Mouse (Mus musculus) liver, postnatal 0 days (tissue): ENCODE measurements around the gene Ass1. TPM values are rescaled to one million over a fixed set of nuclear protein-coding genes. Genes with fewer than 3 reads are reported as not detected.

Experiments
- ATAC-seq: fragments of 200-750 bp; cut with Nextera tagmentation; 2 replicates; pipeline ENCODE4 v1.8.0; 2017; ENCODE audit warnings: mild to moderate bottlenecking, moderate library complexity
- DNase-seq: peaks from one replicate; pipeline ENCODE4 v3.0.0-alpha.2; 2016
- H3K27ac ChIP-seq: fragments of 300-500 bp; sonication (generic); 2 replicates; pipeline ENCODE4 v1.5.1; 2014; ENCODE audit warnings: antibody characterized with exemption, moderate library complexity, mild to moderate bottlenecking, low read depth
- H3K27me3 ChIP-seq: fragments of 300-500 bp; sonication (generic); 2 replicates; pipeline ENCODE4 v1.6.1; 2014; ENCODE audit warnings: low read length, control low read depth, mixed read lengths; ENCODE audit not compliant: insufficient read depth
- H3K36me3 ChIP-seq: fragments of 300-500 bp; sonication (generic); replicated peaks from 2 replicates; pipeline ENCODE4 v1.6.1; 2014; ENCODE audit warnings: mild to moderate bottlenecking, control low read depth, low read length, moderate library complexity, mixed read lengths; ENCODE audit not compliant: insufficient read depth
- H3K4me1 ChIP-seq: fragments of 300-500 bp; sonication (generic); 2 replicates; pipeline ENCODE4 v1.6.1; 2014; ENCODE audit warnings: antibody characterized with exemption, mild to moderate bottlenecking, control low read depth; ENCODE audit not compliant: insufficient read depth
- H3K4me2 ChIP-seq: fragments of 300-500 bp; sonication (generic); 2 replicates; pipeline ENCODE4 v1.6.1; 2014; ENCODE audit warnings: low read depth, mild to moderate bottlenecking, low read length, moderate library complexity, mixed read lengths
- H3K4me3 ChIP-seq: fragments of 300-500 bp; sonication (generic); 2 replicates; pipeline ENCODE4 v1.5.1; 2014; ENCODE audit warnings: low read depth, low read length
- H3K9ac ChIP-seq: fragments of 300-500 bp; sonication (generic); replicated peaks from 2 replicates; pipeline ENCODE4 v1.6.1; 2014; ENCODE audit warnings: mild to moderate bottlenecking, moderate library complexity
- H3K9me3 ChIP-seq: fragments of 300-500 bp; sonication (generic); 2 replicates; pipeline ENCODE4 v1.6.1; 2016; ENCODE audit warnings: mild to moderate bottlenecking, control low read depth, low read length, mixed read lengths
- CTCF ChIP-seq: sonication (generic); IDR thresholded peaks from 2 replicates; pipeline ENCODE4 v1.5.1; 2016; ENCODE audit warnings: antibody characterized with exemption, low read depth
- EP300 ChIP-seq: IDR thresholded peaks from 2 replicates; pipeline ENCODE4 v1.6.1; 2016; ENCODE audit warnings: antibody characterized with exemption, low read depth, mild to moderate bottlenecking
- WGBS: fragments of 180-500 bp; shearing (Covaris S2); extraction: QIAGEN DNeasy Blood & Tissue Kit; methylation state at CpG from one replicate; pipeline ENCODE4 v1.1.7; 2014; ENCODE audit not compliant: insufficient replicate concordance; 5-methylcytosine and 5-hydroxymethylcytosine counted together
- polyA plus RNA-seq: library from polyadenylated mRNA; unstranded; fragments of >200 nt; fragmentation: Nextera tagmentation; extraction: Ambion mirVana; gene quantifications from 2 replicates; pipeline ENCODE4 v1.2.1, GENCODE M21; 2015

The Ass1 gene
- polyA plus RNA-seq, 1 experiment from 2014 or later, result 853 TPM

- H3K4me1 ChIP-seq, result no peaks in the 10 kb centered on the region
Observed at GRCm38 (mm10) chr2:31496141-31496540, 26.1 kb downstream of the Ass1 start.

GRCm38 (mm10) chr2:31497113-31497512 lies 27.1 kb downstream of the Ass1 start:
- Histone ChIP-seq H3K9ac (no peak overlapping the region), H3K4me1 (no peaks in the 10 kb centered on the region), H3K27ac (no peak overlapping the region), H3K36me3 (peaks cover 63% of the 10 kb centered on the region), H3K27me3 (no peaks in the 10 kb centered on the region), H3K9me3 (no peaks in the 10 kb centered on the region), H3K4me3 (no peak overlapping the region), H3K4me2 (no peak overlapping the region)
- no peak for ATAC-seq
- TF ChIP-seq EP300, result no peak
- no peak for TF ChIP-seq CTCF
- 70% methylated on average over 7 of the region's 7 CpGs for WGBS
- no peak for DNase-seq

More at GRCm38 (mm10) chr2:31496141-31496540, 26.1 kb downstream of the Ass1 start:
- no peak for DNase-seq
- Histone ChIP-seq H3K9me3 (no peaks in the 10 kb centered on the region), H3K4me2 (no peak overlapping the region), H3K36me3 (peaks cover 62% of the 10 kb centered on the region), H3K27me3 (no peaks in the 10 kb centered on the region), H3K9ac (no peak overlapping the region), H3K27ac (no peak overlapping the region), H3K4me3 (no peak overlapping the region)
- 48% methylated on average over 1 of the region's 1 CpGs for WGBS
- TF ChIP-seq CTCF (no peak), EP300 (no peak)
- ATAC-seq, result no peak

- H3K36me3 ChIP-seq, result peaks cover 66% of the 10 kb centered on the region
- H3K4me3 ChIP-seq, result no peak overlapping the region
- H3K27me3 ChIP-seq, result no peaks in the 10 kb centered on the region
- DNase-seq (no peak), ATAC-seq (no peak)
- no peaks in the 10 kb centered on the region for H3K9me3 ChIP-seq
- no peak overlapping the region for H3K4me2 ChIP-seq
- WGBS, result 80% methylated on average over 19 of the region's 19 CpGs
- H3K4me1 ChIP-seq, result no peaks in the 10 kb centered on the region
- no peak overlapping the region for H3K27ac ChIP-seq
- TF ChIP-seq CTCF (no peak), EP300 (no peak)
- no peak overlapping the region for H3K9ac ChIP-seq
Observed at GRCm38 (mm10) chr2:31497635-31498034, 27.6 kb downstream of the Ass1 start.

- no peaks in the 10 kb centered on the region for H3K4me1 ChIP-seq
- ATAC-seq (no peak), DNase-seq (no peak)
- H3K9ac ChIP-seq, result no peak overlapping the region
- peaks cover 65% of the 10 kb centered on the region for H3K36me3 ChIP-seq
- H3K4me2 ChIP-seq, result no peak overlapping the region
- no peaks in the 10 kb centered on the region for H3K27me3 ChIP-seq
- H3K9me3 ChIP-seq, result no peaks in the 10 kb centered on the region
- no peak for TF ChIP-seq CTCF
- no peak for TF ChIP-seq EP300
- no peak overlapping the region for H3K27ac ChIP-seq
- 78% methylated on average over 21 of the region's 21 CpGs for WGBS
- no peak overlapping the region for H3K4me3 ChIP-seq
Observed at GRCm38 (mm10) chr2:31499327-31500291, 29.6 kb downstream of the Ass1 start.

DNA sequence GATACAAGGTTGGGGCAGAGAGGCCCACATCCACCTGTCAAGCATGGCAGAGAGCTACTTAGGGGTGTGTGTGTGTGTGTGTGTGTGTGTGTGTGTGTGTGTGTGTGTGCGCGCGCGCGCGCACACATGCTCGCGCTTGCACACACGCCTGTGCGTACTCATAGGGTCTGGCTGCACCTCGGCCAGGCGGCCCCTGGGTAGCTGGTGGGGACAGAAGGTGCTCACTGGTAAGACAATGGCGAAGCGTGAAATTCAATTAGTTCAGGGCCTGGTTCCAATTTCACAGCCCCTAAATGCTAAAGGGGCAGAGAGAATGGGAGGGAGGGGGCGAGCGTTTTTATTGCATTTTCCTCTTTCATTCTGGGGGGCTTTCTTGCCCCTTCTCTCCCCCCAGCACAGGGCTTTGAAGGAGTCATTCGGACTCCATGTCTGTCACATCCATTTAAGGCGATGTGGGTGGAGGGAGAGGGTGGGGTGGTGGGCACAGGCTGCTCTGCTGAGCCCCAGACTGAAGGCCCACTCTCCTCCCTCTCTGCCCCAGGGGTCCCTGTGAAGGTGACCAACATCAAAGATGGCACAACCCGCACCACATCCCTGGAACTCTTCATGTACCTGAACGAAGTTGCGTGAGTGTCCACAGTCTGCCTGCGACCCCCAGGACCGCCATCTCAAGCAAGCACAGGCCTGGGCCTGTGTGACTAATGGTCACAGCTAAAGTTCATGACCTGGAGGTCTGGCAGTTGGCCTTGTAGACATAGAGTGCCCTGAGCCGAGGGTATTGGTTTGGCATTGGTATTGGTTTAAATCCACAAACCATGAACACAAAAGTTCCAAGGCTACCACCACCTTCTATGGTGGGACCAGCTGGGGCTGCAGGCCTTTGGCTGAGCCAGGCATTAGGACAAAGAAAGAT lies 30.5 kb downstream of the Ass1 start:
- ATAC-seq (0 out of 2 replicates have a peak, but pooled peaks have one; percentile 4), DNase-seq (no peak)
- Histone ChIP-seq H3K4me1 (no peaks in the 10 kb centered on the region), H3K27me3 (no peaks in the 10 kb centered on the region), H3K9me3 (no peaks in the 10 kb centered on the region), H3K27ac (no peak overlapping the region; the same call in 1 of the 2 replicates), H3K4me2 (no peak overlapping the region), H3K36me3 (peaks cover 72% of the 10 kb centered on the region), H3K9ac (no peak overlapping the region), H3K4me3 (no peak overlapping the region)
- WGBS, result 85% methylated on average over 24 of the region's 24 CpGs
- TF ChIP-seq CTCF (no peak), EP300 (no peak)
